Mouse (Mus musculus) fibroblast of lung, adult 2 months (primary cell): Measurements from ENCODE around the gene Polr2m.
A peak's percentile ranks its signal among the peaks of the same experiment; 100 is the strongest.

ENCODE experiments used
- DNase-seq: peaks from one replicate; pipeline ENCODE4 v3.0.0-alpha.2; 2011; ENCODE audit warnings: low read depth

The Polr2m gene

DNA sequence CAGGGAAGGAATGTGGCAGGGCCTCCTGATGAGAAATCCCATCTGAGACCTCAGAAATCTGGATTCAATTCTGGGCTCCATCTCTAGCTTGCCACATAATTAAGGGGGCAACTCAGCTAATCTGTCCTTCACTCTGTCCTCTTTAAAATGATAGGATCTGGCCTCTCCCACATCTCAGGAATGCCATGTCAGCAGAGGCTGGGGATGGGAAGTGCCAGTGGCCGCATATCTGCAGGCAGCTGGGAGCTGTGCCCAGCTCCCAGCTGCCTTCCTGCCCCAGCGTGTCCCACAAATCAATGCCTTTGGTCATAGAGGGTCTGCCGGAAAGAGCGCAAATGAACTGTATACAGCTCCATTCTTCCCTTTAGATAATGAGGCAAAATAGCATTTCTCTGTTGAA, 18.3 kb downstream of the Polr2m start:
- no peak for DNase-seq

DNA sequence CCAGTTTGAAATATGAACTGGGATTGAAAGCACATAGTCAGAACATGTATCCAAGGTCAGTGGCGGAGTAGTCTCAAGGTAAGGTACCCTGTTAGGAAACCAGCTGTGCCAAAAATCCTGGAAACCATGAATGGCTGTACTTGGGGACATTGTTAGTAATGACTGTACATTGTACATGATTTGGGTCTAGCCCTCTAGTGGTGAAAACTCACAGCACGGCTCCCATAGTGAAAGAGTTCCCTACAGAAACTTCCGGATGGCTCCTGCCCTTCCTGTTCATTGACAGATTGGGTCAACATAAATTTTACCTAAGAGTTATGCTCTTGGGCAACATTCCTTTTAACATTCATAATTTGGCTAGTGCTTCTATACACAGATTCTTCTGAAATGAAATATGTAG, 19.6 kb downstream of the Polr2m start:
- no peak for DNase-seq

DNA sequence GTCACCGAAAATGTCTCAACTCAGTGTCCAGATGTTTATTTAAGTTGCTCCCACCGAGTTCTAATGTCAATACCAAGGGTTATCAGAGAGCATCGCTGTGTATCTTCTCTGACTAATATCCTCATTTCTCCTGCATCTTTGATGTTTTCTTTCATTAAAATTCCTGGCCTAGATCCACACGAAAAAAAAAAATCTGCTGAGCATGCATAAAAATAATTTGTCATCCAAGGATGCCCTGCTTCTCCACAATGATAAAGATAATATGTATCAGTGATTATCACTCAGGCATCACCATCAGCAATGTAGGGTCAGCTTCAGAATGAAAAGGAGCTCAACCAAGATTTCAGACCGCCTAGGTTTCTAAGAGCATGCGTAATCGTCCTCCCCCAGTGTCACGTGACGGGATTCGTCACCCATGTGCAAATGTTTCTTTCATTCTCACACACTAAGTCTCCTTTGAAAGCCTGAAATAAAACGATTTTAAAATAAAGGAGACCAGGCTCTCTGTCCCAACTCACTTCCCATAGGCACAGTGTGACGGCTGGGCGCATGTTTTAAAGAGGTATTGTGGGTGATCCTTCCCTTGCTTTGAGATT, 22.6 kb downstream of the Polr2m start:
- DNase-seq, result no peak

DNA sequence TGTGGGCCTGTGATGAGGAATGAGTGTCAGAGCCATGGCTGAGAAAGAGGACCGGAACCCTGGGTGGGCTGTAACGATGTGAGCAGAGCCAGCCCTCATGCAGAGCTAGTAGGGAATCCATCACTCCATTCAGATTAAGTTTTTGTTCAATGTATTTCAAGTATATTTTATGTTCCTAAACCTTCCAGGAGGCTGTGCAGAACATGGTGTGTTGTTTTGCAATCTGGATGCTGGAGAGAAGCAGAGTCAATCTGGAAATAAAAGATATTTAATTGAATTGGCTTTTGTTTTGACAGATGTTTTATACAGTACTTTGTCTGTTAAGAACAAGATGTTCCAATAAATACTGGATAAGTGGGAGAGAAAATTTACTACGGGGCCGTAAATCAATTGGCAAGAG, 29.0 kb downstream of the Polr2m start:
- no peak for DNase-seq

DNA sequence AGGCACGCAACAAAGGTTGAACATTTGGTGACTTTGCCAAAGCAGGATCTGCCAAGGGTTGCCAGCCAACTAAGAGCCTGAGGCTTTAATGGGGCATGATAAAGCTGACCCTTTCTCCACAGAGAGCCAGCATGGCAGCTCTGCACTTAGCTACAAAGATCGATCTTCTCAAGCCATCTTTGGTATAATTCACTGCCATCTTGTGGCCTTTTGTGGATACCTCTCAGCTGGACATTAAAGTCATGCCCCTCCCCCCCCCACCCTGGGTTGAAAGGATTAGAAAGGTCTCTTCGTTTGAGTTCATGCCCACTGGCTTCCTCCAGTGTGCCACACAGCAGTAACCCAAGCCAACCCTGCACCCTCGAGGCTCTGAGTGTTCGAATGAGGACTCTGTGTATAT, 31.8 kb downstream of the Polr2m start:
- DNase-seq, result no peak

DNA sequence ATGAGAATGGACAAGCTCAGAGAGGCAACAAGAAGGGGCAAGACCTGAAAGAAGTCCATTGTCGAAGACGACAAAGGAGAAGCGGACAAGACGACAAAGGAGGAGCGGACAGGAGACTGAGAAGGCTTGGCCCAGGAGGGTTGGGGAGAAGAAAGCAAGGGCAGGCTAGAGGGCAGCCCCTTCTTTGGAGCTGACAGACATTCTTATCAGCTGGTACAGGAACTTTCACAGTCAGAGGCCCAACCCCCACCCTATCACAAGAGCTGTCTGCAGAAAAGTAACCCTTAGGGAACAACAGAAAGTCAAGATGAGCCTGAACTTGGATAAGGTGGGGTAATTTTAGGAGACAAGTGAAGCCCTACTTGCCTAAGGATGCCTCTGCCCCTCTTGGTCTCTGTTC, 32.4 kb downstream of the Polr2m start:
- DNase-seq, result no peak

DNA sequence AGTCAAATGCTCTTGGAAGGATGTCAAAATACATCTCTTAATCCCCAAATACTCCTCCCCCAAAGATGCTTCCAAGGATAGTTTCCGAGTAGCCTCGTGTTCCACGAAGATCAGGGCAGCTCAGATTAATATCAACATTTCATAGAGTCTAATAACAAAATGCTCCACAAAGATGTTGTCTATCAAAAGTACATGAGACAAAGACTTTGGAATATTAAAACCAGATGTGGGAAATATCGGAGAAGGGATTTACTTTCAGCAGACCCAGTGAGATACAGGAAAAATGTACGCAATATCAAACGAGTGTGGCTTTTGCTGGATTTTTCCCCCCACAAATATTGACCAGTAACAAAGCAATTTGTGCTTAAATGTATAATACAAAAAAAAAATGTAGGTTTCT, 35.1 kb downstream of the Polr2m start:
- DNase-seq, result no peak

DNA sequence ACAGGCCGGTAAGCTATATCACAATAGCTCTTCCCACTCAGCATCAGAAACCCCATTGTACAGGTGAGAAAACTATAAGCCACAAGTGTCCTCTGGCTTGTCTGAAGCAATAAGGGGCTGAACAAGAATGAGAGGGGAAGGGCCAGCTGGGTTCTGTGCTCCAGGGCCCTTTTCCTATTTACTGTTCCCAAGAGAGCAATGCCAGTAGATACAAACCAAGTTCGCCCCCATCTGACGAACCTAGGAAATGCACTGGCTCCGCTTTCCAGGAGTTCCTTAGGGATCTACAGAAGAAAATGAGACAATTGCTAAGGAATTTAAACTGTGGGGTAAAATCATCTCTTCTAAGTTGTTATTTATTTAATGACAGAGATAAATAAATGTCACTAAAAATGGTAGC, 38.2 kb downstream of the Polr2m start:
- DNase-seq, result peak; percentile 26

DNA sequence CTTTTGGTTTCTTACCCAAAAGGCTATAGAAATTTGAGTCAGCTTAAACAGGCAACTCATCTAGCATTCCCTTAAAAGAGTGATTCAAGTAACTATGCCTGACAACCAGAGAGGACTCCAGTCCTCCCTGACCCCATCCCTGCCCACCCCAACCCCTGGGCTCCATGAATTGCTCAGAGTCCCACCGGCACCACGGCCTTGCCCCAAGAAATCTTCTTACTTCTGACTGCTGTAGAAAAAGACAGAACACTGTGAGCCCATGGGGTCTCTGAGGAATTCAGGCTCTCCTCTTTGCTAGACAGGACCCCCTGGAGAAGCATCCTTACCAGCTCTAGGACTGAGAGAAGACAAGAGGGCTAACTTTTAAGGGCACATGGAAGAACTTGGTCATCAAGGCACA, 40.4 kb downstream of the Polr2m start:
- no peak for DNase-seq

DNA sequence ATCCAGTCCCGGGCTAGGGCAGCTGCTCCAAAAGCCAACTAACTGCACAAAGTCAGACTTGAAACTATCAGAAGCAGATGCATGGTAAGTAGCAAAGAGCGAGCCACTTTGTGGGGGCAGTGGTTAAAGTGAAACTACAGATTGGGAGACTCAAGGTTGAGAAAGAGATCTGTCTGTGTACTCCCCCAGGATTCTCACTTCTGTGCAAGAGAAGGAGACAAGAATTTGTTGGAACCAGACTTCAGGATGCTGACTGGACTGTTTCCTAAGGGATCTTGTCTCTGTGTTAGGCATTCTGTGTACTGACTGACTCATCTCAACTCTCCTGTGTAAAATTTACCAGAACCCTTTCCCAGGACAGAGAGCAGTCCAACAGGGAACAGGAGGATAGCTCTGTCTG, 47.6 kb downstream of the Polr2m start:
- no peak for DNase-seq
